Comparison of ENCODE assay signal across 20 mouse cellular contexts in genomic region chr3:68969091-68969590, GRCm38 (mm10). TPM values are rescaled to one million over a fixed set of nuclear protein-coding genes. Genes with fewer than 3 reads are reported as not detected.
DNase-seq lines count a peak whose midpoint lies in the region; ATAC-seq and TF ChIP-seq lines count a peak whose summit lies in the region.
"Had no signal": no experiment of that assay in that cellular context is flagged by ENCODE, and none has a peak within 500 bp of the region (broad histone marks: within the 10 kb centered on the region; RNA-seq: fewer than 3 reads in every experiment).

No protein-coding gene starts in this region.

- H3K4me2 ChIP-seq in stomach, postnatal 0 days (replicated peaks; ENCODE audit: low read depth), result no peak overlapping the region
- H3K4me2 ChIP-seq: embryonic facial prominence, embryonic 13.5 days; forebrain, embryonic 12.5 days; hindbrain, embryonic 13.5 days had no signal

- TF ChIP-seq EP300 in stomach, postnatal 0 days (optimal IDR thresholded peaks at IDR 0.05), result no peak

- TF ChIP-seq POLR2A in spleen, adult 2 months (IDR thresholded peaks at IDR 0.05; ENCODE audit: low read depth, low read length), result no peak

- no peak overlapping the region for H3K4me3 ChIP-seq in spleen, adult 2 months (ENCODE audit: extremely low read depth, insufficient read depth, insufficient read length)
- no peak overlapping the region for H3K4me3 ChIP-seq in limb, embryonic 10.5 days
- no peak overlapping the region for H3K4me3 ChIP-seq in stomach, postnatal 0 days (ENCODE audit: low read depth, low read length)
- H3K4me3 ChIP-seq: embryonic facial prominence, embryonic 13.5 days; forebrain, embryonic 12.5 days; heart, embryonic 10.5 days; hindbrain, embryonic 13.5 days had no signal

- H3K27me3 ChIP-seq in spleen, adult 2 months (ENCODE audit: control insufficient read depth, insufficient read depth, low read length), result no peaks in the 10 kb centered on the region
- H3K27me3 ChIP-seq in limb, embryonic 10.5 days (ENCODE audit: low read depth, poor library complexity, severe bottlenecking), result no peaks in the 10 kb centered on the region
- H3K27me3 ChIP-seq in stomach, postnatal 0 days (ENCODE audit: control insufficient read depth, insufficient read depth, low read length), result no peaks in the 10 kb centered on the region
- H3K27me3 ChIP-seq: embryonic facial prominence, embryonic 13.5 days; forebrain, embryonic 12.5 days; hindbrain, embryonic 13.5 days had no signal

- DNase-seq in spleen, adult 2 months (ENCODE audit: low read depth in 1 of 2, low spot score in 2 of 2), result no peak
- DNase-seq in spleen, adult 18-20 months, result no peak
- DNase-seq in CD4-positive helper T cell, adult 2 months (ENCODE audit: low read depth, low spot score), result peak; percentile 38
- DNase-seq in thymus, postnatal 36 days, result peak; percentile 41 to 45
- DNase-seq in limb, embryonic 10.5 days (ENCODE audit: low spot score), result no peak
- no peak for DNase-seq in stomach, postnatal 0 days (ENCODE audit: low spot score)
- DNase-seq: adrenal gland, postnatal 14 days; B cell, adult 2 months; cerebellum, adult 11-12 months; cerebellum, adult 9-11 months; cerebellum, postnatal 36 days; gastrocnemius, postnatal 10 days; heart, adult 18-20 months; heart, postnatal 10 days had no signal

- no peak overlapping the region for H3K9ac ChIP-seq in stomach, postnatal 0 days (ENCODE audit: low read length)
- H3K9ac ChIP-seq: embryonic facial prominence, embryonic 13.5 days; forebrain, embryonic 12.5 days; hindbrain, embryonic 13.5 days had no signal

- ATAC-seq in activated CD4-positive, CD25-positive, alpha-beta regulatory T cell, adult 4 months, result peak; percentile 38
- ATAC-seq in stomach, postnatal 0 days (ENCODE audit: low FRiP score, low TSS enrichment), result no peak
- ATAC-seq: forebrain, embryonic 16.5 days had no signal

- WGBS in spleen, adult 2 months, result 76% methylated on average over 3 of the region's 3 CpGs
- 90% methylated on average over 3 of the region's 3 CpGs for WGBS in limb, embryonic 10.5 days
- WGBS in stomach, postnatal 0 days, result 70% methylated on average over 3 of the region's 3 CpGs

- H3K27ac ChIP-seq in spleen, adult 2 months (ENCODE audit: insufficient read depth, low read length), result peak overlapping the region; percentile 82
- no peak overlapping the region for H3K27ac ChIP-seq in limb, embryonic 10.5 days
- no peak overlapping the region for H3K27ac ChIP-seq in stomach, postnatal 0 days (replicated peaks)
- H3K27ac ChIP-seq: embryonic facial prominence, embryonic 13.5 days; forebrain, embryonic 12.5 days; heart, embryonic 10.5 days; hindbrain, embryonic 13.5 days had no signal

- no peaks in the 10 kb centered on the region for H3K9me3 ChIP-seq in limb, embryonic 10.5 days (replicated peaks)
- no peaks in the 10 kb centered on the region for H3K9me3 ChIP-seq in stomach, postnatal 0 days (ENCODE audit: control insufficient read depth, low read length)
- H3K9me3 ChIP-seq: embryonic facial prominence, embryonic 13.5 days; forebrain, embryonic 12.5 days; heart, embryonic 10.5 days had no signal

- TF ChIP-seq CTCF in spleen, adult 2 months (IDR thresholded peaks at IDR 0.05; ENCODE audit: extremely low read depth, insufficient read depth, insufficient read length, insufficient replicate concordance), result no peak
- no peak for TF ChIP-seq CTCF in stomach, postnatal 0 days (IDR thresholded peaks at IDR 0.05; ENCODE audit: low read depth)

- peaks cover 6% of the 10 kb centered on the region for H3K36me3 ChIP-seq in spleen, adult 2 months (ENCODE audit: control insufficient read depth, insufficient read depth, low read length)
- peaks cover 46% of the 10 kb centered on the region for H3K36me3 ChIP-seq in limb, embryonic 10.5 days
- H3K36me3 ChIP-seq in stomach, postnatal 0 days (ENCODE audit: control insufficient read depth, insufficient read depth, low read length), result peaks cover 3% of the 10 kb centered on the region; the same call in 1 of the 2 replicates

- H3K4me1 ChIP-seq in spleen, adult 2 months (ENCODE audit: control insufficient read depth, insufficient read depth, insufficient read length), result no peaks in the 10 kb centered on the region; the same call in 1 of the 2 replicates
- H3K4me1 ChIP-seq in limb, embryonic 10.5 days, result no peaks in the 10 kb centered on the region
- H3K4me1 ChIP-seq in stomach, postnatal 0 days (replicated peaks; ENCODE audit: control insufficient read depth, insufficient read depth), result no peaks in the 10 kb centered on the region
- H3K4me1 ChIP-seq: embryonic facial prominence, embryonic 13.5 days; forebrain, embryonic 12.5 days; hindbrain, embryonic 13.5 days had no signal

RNA-seq across cellular contexts. Expression of gene Ift80, which starts 35.2 kb away (rescaled TPM):
- 2.6 and 3.1 TPM in 2 replicates for polyA plus RNA-seq in spleen, adult 2 months (2012; rRNA removed)
- polyA plus RNA-seq in activated CD4-positive, CD25-positive, alpha-beta regulatory T cell, adult 4 months (2017; shearing (Covaris generic)), result 100 to 1,000 TPM in 1 of 2 experiments, 10 to 100 TPM in 1; 76.4 to 105 TPM
- 16.8 and 19.6 TPM in 2 replicates for polyA plus RNA-seq in limb, embryonic 10.5 days (2016; fragmentation: Nextera tagmentation; extraction: Ambion mirVana)
- 2.2 TPM in 2 replicates for polyA plus RNA-seq in stomach, postnatal 0 days (2015; fragmentation: Nextera tagmentation; extraction: Ambion mirVana)

RNA-seq across cellular contexts. Expression of gene Smc4, which starts 35.4 kb away (rescaled TPM):
- 10.8 and 15.6 TPM in 2 replicates for polyA plus RNA-seq in spleen, adult 2 months (2012; rRNA removed)
- polyA plus RNA-seq in activated CD4-positive, CD25-positive, alpha-beta regulatory T cell, adult 4 months (2017; shearing (Covaris generic)), result 100 to 1,000 TPM; 394 to 401 TPM
- 136 and 176 TPM in 2 replicates for polyA plus RNA-seq in limb, embryonic 10.5 days (2016; fragmentation: Nextera tagmentation; extraction: Ambion mirVana)
- 47.7 and 56.4 TPM in 2 replicates for polyA plus RNA-seq in stomach, postnatal 0 days (2015; fragmentation: Nextera tagmentation; extraction: Ambion mirVana)

Comparison
In these comparisons a context has a peak if more than half of its experiments do, and no peak if none do; other contexts are left out.
1. DNase-seq: peak in CD4-positive helper T cell, adult 2 months (single experiment) and thymus, postnatal 36 days (2 of 2); none in spleen, adult 2 months (0 of 2), spleen, adult 18-20 months (0 of 2), limb, embryonic 10.5 days (single experiment) and stomach, postnatal 0 days (single experiment).